Mouse (Mus musculus) hindbrain, embryonic 15.5 days (tissue): Measurements from ENCODE around the gene Otop1. TPM values are rescaled to one million over a fixed set of nuclear protein-coding genes. Genes with fewer than 3 reads are reported as not detected.

Experiments used
- ATAC-seq: fragments of 200-750 bp; cut with Nextera tagmentation; 2 replicates; pipeline ENCODE4 v1.8.0; 2017; ENCODE audit warnings: low read depth, moderate number of reproducible peaks, moderate TSS enrichment; ENCODE audit not compliant: low FRiP score
- H3K27ac ChIP-seq: fragments of 300-500 bp; sonication (generic); replicated peaks from 2 replicates; pipeline ENCODE4 v1.5.1; 2015; ENCODE audit warnings: mild to moderate bottlenecking, inconsistent platforms
- H3K27me3 ChIP-seq: fragments of 300-500 bp; sonication (generic); 2 replicates; pipeline ENCODE4 v1.6.1; 2015; ENCODE audit warnings: control low read depth, inconsistent platforms
- H3K36me3 ChIP-seq: fragments of 300-500 bp; sonication (generic); 2 replicates; pipeline ENCODE4 v1.6.1; 2015; ENCODE audit warnings: control low read depth, inconsistent platforms
- H3K4me1 ChIP-seq: fragments of 300-500 bp; sonication (generic); replicated peaks from 2 replicates; pipeline ENCODE4 v1.6.1; 2015; ENCODE audit warnings: control low read depth, inconsistent platforms
- H3K4me2 ChIP-seq: fragments of 300-500 bp; sonication (generic); 2 replicates; pipeline ENCODE4 v1.6.1; 2015; ENCODE audit warnings: moderate library complexity, mild to moderate bottlenecking, inconsistent platforms
- H3K4me3 ChIP-seq: fragments of 300-500 bp; sonication (generic); 2 replicates; pipeline ENCODE4 v1.5.1; 2015; ENCODE audit warnings: mild to moderate bottlenecking, inconsistent platforms
- H3K9ac ChIP-seq: fragments of 300-500 bp; sonication (generic); 2 replicates; pipeline ENCODE4 v1.6.1; 2015; ENCODE audit warnings: inconsistent platforms
- H3K9me3 ChIP-seq: fragments of 300-500 bp; sonication (generic); 2 replicates; pipeline ENCODE4 v1.6.1; 2016; ENCODE audit warnings: control low read depth, inconsistent platforms
- whole genome bisulfite sequencing: fragments of 180-500 bp; shearing (Covaris S2); methylation state at CpG from one replicate; pipeline ENCODE4 v1.1.7; 2015; 5-methylcytosine and 5-hydroxymethylcytosine counted together
- polyA plus RNA-seq: library from polyadenylated mRNA; unstranded; fragments of >200 nt; fragmentation: Nextera tagmentation; extraction: Ambion mirVana; gene quantifications from 2 replicates; pipeline ENCODE4 v1.2.1, GENCODE M21; 2015

Otop1 gene
- polyA plus RNA-seq, 1 experiment from 2014 or later: 0.12 TPM

DNA sequence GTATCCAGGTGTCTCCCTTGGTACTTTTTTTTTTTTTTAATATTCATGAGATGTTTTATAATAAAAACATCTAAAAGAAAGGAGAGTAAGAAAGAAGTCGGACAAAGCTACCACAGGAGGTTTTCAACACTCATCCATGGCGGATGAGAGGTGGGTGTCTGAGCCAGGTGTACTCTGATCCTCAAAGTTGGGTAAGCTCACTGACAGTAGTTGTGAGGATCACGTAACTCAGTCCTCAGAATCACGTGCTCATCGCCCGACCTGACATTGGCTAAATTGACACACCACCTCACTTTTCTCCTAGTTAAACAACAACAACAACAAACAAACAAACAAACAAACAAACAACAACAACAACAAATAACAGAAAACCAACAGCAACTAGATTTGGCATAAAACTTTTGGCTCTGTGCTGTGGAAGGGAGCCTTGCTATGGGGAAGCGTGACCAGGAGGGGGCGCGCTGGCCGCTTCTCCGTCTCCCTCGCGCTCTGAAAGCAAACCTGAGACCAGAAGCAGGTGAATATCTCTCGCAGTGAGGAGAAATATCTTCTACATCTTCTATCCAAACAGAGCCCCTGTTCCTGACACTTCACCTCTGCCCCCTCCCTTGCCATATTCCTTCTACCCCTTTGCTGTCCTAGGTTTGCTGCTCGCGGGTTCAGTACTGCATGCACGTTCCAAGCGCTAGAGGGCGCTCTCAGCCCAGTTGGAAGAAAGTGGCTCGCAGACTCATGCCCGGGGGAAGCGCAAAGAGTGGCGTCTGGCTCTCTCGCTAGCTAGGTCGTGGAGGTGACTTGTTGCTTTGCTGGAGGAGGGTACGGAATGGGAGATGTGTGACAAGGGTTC is 31.7 kb downstream of the Otop1 start:
- Histone ChIP-seq H3K4me2 (peak overlapping the region; percentile 77), H3K4me1 (no peaks in the 10 kb centered on the region), H3K9me3 (no peaks in the 10 kb centered on the region), H3K27me3 (no peaks in the 10 kb centered on the region), H3K4me3 (peak overlapping the region; percentile 42), H3K9ac (peak overlapping the region; percentile 46), H3K36me3 (no peaks in the 10 kb centered on the region), H3K27ac (no peak overlapping the region)
- ATAC-seq: peak; percentile 89
- 10% methylated on average over 26 of the region's 26 CpGs for WGBS

DNA sequence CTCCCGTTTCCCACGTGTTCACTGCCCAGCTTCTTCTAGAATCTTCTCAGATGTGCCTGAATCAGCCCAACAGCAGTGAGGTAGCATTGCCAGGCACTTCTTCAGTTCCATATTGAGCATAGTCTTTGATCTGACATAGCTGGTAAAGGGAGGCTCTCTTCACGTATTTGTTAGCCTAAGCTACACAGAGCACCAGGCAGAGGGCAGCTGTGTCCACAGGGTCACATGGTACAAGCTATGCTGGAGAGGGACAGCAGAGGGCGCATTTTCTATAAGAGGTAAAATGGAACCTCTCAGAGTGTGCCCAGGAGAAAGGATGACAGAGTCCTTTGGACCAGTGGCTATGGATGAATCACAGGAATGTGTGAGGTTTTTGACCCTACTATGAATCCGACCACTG is 33.1 kb downstream of the Otop1 start:
- no peak overlapping the region for H3K4me2 ChIP-seq
- WGBS: 62% methylated on average over 5 of the region's 5 CpGs
- no peak overlapping the region for H3K4me3 ChIP-seq
- ATAC-seq: 0 out of 2 replicates have a peak, but pooled peaks have one; percentile 52
- H3K4me1 ChIP-seq: no peaks in the 10 kb centered on the region
- H3K27me3 ChIP-seq: no peaks in the 10 kb centered on the region
- no peak overlapping the region for H3K9ac ChIP-seq
- H3K9me3 ChIP-seq: no peaks in the 10 kb centered on the region
- no peak overlapping the region for H3K27ac ChIP-seq
- H3K36me3 ChIP-seq: no peaks in the 10 kb centered on the region

DNA sequence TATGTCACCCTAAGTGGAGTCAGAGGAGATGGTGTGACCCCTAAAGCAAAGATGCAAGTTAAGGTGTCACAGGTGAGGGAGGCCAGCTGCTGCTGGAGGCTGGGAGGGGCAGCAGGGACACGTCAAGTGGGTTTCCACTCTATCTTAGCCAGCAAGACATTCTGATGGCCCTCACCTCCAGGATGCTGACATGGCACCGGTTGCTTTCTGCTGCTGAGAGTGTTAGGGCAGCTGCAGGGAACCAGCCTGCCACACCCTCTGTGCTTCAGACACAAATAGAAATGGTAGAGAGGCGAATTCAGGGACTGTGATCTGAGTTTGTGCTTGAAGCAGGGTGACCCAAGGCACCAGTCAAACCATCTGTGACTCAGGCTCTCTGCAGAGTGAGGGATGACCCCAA is 34.0 kb downstream of the Otop1 start:
- H3K27ac ChIP-seq: no peak overlapping the region
- H3K9ac ChIP-seq: no peak overlapping the region
- H3K4me3 ChIP-seq: no peak overlapping the region
- H3K27me3 ChIP-seq: no peaks in the 10 kb centered on the region
- no peak for ATAC-seq
- H3K36me3 ChIP-seq: no peaks in the 10 kb centered on the region
- H3K4me1 ChIP-seq: no peaks in the 10 kb centered on the region
- WGBS: 72% methylated on average over 3 of the region's 3 CpGs
- H3K4me2 ChIP-seq: no peak overlapping the region
- H3K9me3 ChIP-seq: no peaks in the 10 kb centered on the region

DNA sequence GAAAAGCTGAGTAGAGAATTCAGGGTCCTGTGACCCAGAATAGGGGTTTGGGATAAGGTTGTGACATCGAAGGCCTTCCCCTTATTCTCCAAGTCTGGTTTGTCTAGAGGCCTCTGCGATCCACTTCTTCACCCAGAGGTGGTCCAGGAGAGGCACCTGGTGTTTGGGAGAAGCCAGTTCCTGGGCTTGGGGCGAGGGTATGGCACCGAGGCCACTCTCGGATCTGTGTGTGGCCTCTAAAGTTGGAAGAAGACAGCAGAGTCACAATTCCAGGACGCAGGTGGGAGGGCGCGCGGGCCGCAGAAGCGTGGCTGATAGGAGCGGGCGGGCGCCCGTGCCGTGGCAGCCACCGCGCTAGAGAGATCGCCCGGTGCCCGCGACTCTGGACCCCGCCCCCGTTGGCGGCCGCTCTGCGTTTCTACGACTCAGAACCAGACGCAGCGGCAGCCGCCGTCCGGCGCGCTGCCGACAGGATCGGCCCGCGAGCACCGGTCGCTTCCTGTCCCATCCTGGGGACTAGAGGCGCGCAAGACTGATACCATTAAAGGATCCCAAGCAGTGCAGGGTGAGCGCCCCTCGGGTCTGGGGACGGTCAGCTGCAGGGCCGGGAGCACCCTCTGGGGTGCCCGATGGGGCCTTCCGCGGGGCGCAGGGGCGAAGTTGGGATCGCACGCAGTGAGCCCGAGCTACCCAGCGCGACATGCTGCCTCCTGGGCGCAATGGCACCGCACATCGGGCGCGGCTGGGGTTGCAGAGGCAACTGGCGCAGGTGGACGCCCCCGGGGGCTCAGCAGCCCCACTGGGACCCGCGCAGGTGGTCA is 43.4 kb downstream of the Otop1 start, which contains the start of gene Drd5:
TSS of gene Drd5 (plus strand) at position 402 of the 821 bp plus-strand sequence.
- Histone ChIP-seq H3K9me3 (no peaks in the 10 kb centered on the region), H3K27me3 (peaks cover 39% of the 10 kb centered on the region), H3K4me2 (peak within 1 kb of the TSS; percentile 95), H3K4me3 (peak within 1 kb of the TSS; percentile 51), H3K36me3 (no peaks in the 10 kb centered on the region), H3K9ac (peak within 1 kb of the TSS; percentile 49), H3K4me1 (peaks cover 6% of the 10 kb centered on the region), H3K27ac (no peak within 1 kb of the TSS)
- WGBS: 3% methylated on average over 63 of the region's 67 CpGs
- peak; percentile 65 for ATAC-seq

DNA sequence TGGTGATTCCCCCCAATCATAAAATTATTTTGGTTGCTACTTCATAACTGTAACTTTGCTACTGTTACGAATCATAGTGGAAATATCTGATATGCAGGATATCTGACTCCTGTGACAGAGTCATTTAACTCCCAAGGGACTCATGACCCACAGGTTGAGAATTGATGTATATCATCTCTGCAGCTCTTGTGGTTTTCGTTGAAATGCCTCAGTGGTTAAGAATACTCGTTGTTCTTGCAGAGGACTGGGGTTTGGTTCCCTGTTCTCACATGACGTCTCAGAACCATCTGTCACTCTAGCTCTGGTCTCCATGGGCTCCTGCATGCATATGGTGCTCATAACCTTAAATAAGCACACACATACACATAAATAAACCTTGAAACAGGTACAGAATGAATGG is 57.6 kb downstream of the Otop1 start:
- 69% methylated on average over 4 of the region's 4 CpGs for WGBS
- H3K4me2 ChIP-seq: no peak overlapping the region
- no peak overlapping the region for H3K9ac ChIP-seq
- H3K27me3 ChIP-seq: no peaks in the 10 kb centered on the region
- no peak overlapping the region for H3K4me3 ChIP-seq
- no peaks in the 10 kb centered on the region for H3K36me3 ChIP-seq
- ATAC-seq: no peak
- H3K9me3 ChIP-seq: no peaks in the 10 kb centered on the region
- no peaks in the 10 kb centered on the region for H3K4me1 ChIP-seq
- no peak overlapping the region for H3K27ac ChIP-seq

DNA sequence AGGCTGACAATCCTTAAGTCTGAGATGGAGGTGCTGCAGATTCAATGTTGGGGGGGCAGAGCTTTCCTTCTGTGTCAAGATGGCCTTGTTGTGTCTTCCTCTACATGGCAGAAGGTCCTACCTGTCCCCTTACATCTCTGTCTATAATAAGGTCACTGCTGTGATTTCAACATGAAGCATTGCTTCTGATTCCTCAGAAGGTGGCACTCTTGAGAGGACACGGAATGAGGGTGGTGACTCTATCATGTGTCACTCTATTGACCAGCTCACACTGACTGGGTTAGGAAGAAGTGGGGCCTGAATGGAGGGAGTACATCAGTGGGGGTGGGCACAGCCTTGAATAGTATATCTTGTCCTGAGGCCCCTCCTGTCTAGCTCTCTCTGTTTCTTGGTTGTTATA is 58.8 kb downstream of the Otop1 start:
- H3K4me2 ChIP-seq: no peak overlapping the region
- H3K4me3 ChIP-seq: no peak overlapping the region
- H3K27ac ChIP-seq: no peak overlapping the region
- H3K27me3 ChIP-seq: no peaks in the 10 kb centered on the region
- H3K9me3 ChIP-seq: no peaks in the 10 kb centered on the region
- no peaks in the 10 kb centered on the region for H3K4me1 ChIP-seq
- H3K9ac ChIP-seq: no peak overlapping the region
- H3K36me3 ChIP-seq: no peaks in the 10 kb centered on the region
- WGBS: 43% methylated on average over 1 of the region's 1 CpGs
- no peak for ATAC-seq

DNA sequence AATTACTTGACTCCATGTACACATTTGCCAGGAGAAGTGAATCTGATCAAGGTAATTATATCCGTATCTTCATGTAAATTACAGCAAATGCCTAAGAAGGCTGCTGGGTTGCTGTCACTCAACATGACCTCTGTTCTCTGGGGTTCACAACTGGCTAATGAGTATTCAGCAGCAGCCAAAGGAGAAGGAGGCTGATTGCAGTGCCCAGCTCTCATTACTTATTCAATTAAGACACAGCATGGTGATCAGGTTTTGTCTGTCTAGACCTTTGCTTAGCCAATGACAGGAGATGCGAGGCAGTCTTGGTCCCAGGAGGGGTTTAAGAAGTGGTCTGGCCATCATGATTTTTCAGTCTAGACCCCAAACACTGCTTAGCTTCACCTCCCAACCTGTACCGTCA is 67.3 kb downstream of the Otop1 start:
- Histone ChIP-seq H3K4me2 (no peak overlapping the region), H3K4me1 (no peaks in the 10 kb centered on the region; the same call in 1 of the 2 replicates), H3K9ac (no peak overlapping the region), H3K27ac (no peak overlapping the region), H3K36me3 (no peaks in the 10 kb centered on the region), H3K9me3 (no peaks in the 10 kb centered on the region), H3K4me3 (no peak overlapping the region), H3K27me3 (no peaks in the 10 kb centered on the region)
- WGBS: 47% methylated on average over 3 of the region's 3 CpGs
- ATAC-seq: no peak

DNA sequence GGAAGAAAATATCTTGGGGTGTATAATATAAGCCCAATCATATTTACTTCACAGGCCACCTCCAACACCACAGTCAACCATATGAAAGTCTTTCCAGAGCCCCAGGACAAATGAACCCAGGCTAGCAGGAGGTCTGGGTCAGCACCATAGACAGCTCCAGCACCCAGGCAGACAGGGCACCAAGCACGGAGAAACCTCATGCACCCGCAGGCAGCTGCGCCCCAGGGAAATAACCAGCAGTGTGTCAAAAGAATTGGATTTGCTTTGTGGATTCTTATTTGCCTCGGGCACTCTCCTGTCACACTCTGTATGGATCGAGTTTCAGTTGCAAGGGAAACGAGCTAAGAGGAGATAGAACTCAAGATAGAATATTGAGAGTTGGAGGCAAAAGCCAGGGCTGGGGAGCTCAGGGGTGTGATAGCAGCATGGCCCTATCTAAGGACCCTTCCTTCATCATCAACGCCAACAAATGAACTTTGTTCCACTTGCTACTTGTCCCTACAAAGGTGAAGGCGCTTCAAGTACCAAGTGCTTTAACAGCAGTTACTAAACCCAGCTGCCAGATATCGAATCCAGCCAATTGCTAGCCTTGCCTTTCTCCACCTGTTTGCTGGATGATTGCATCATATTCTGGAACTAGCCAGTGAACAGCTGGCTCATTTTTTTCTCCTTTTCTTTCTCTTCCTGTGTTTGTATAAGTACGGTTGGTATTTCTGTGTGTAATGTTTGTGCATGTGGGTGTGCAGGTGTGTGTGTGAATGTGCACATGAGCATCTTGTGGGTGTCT is 71.1 kb downstream of the Otop1 start:
- Histone ChIP-seq H3K4me3 (no peak overlapping the region), H3K27me3 (no peaks in the 10 kb centered on the region), H3K9me3 (no peaks in the 10 kb centered on the region), H3K4me1 (peaks cover 2% of the 10 kb centered on the region; the same call in 1 of the 2 replicates), H3K36me3 (no peaks in the 10 kb centered on the region), H3K9ac (no peak overlapping the region), H3K4me2 (no peak overlapping the region), H3K27ac (no peak overlapping the region)
- WGBS: 45% methylated on average over 10 of the region's 10 CpGs
- ATAC-seq: no peak

DNA sequence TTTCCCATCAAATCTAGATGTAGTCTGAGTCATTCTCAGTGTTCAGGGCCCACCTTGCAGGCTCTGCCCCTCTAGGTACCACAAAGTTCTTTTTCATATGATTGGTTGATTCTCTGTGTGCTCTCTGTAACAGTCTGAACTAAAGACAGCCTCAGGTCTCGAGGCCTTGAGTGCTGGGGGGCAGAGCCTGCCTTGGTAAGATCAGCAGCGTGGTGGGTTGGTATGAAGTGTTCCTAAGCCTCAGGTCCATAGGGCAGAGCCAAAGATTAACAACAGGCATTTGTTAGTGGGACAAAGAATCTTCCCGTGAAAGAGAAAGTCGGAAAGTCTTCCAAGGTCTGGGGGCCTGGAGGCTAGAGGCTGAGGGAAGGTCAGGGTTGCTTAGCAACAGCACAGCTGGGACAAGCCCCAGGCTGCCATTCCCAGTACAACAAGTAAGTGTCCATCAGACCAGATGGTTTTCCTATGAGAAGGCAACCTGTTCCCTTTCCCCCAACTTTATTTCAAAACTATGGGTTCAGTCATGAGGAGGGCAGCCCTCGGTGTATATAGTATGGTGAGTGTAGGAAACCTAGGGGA is 74.7 kb downstream of the Otop1 start:
- H3K9ac ChIP-seq: no peak overlapping the region
- ATAC-seq: no peak

More for the DNA sequence above, 74.7 kb downstream of the Otop1 start:
- Histone ChIP-seq H3K27me3 (no peaks in the 10 kb centered on the region), H3K9me3 (no peaks in the 10 kb centered on the region), H3K36me3 (no peaks in the 10 kb centered on the region), H3K4me2 (no peak overlapping the region), H3K27ac (no peak overlapping the region), H3K4me3 (no peak overlapping the region), H3K4me1 (peaks cover 2% of the 10 kb centered on the region; the same call in 1 of the 2 replicates)
- 13% methylated on average over 5 of the region's 5 CpGs for WGBS
